Mouse (Mus musculus): ENCODE measurements around the gene Msantd1. TPM values are rescaled to one million over a fixed set of nuclear protein-coding genes. Genes with fewer than 3 reads are reported as not detected.

Msantd1 gene
- polyA plus RNA-seq, 1 experiment from 2014 or later, result 1.1 TPM

GRCm38 (mm10) chr5:34922531-34922930, 14.7 kb downstream of the Msantd1 start:
- no peak overlapping the region for H3K9ac ChIP-seq (ENCODE audit: low read length)
- WGBS, result 61% methylated on average over 6 of the region's 6 CpGs
- ATAC-seq (ENCODE audit: low read depth), result no peak

DNA sequence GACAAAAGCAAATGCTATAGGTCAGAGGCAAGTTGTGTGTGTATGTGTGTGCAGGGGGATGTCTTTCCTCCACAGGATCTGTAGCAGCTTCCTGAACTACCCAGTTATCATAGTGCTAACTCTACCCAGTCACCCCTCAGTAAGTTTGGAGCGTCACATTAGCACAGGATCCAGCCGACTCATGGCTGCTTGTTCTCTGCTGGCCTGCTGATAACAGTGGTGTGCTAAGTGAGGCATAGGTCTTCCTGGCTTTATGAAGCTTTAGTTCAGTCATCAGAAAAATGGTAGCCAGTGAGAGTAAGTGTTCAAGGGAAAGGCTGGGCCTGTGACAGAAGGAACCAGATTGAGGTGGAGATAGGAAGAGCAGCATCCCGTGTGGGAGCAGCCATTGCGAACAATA, 16.1 kb downstream of the Msantd1 start:
- no peak overlapping the region for H3K9ac ChIP-seq (ENCODE audit: low read length)
- no peaks in the 10 kb centered on the region for H3K36me3 ChIP-seq (ENCODE audit: control insufficient read depth, insufficient read depth, low read length)
- no peaks in the 10 kb centered on the region for H3K27me3 ChIP-seq (ENCODE audit: control insufficient read depth, insufficient read depth, low read depth, low read length)
- H3K27ac ChIP-seq (ENCODE audit: low read length), result no peak overlapping the region
- no peaks in the 10 kb centered on the region for H3K4me1 ChIP-seq (replicated peaks; ENCODE audit: control insufficient read depth, insufficient read depth, low read length)
- H3K9me3 ChIP-seq (ENCODE audit: control insufficient read depth, low read length), result no peaks in the 10 kb centered on the region
- no peak for ATAC-seq (ENCODE audit: low read depth)
- WGBS, result 85% methylated on average over 4 of the region's 4 CpGs
- no peak overlapping the region for H3K4me3 ChIP-seq (ENCODE audit: low read length)
- H3K4me2 ChIP-seq (ENCODE audit: low read depth, low read length), result no peak overlapping the region

More at GRCm38 (mm10) chr5:34922531-34922930, 14.7 kb downstream of the Msantd1 start:
- no peaks in the 10 kb centered on the region for H3K27me3 ChIP-seq (ENCODE audit: control insufficient read depth, insufficient read depth, low read depth, low read length)
- no peaks in the 10 kb centered on the region for H3K4me1 ChIP-seq (replicated peaks; ENCODE audit: control insufficient read depth, insufficient read depth, low read length)
- H3K4me3 ChIP-seq (ENCODE audit: low read length), result no peak overlapping the region
- H3K9me3 ChIP-seq (ENCODE audit: control insufficient read depth, low read length), result no peaks in the 10 kb centered on the region
- H3K27ac ChIP-seq (ENCODE audit: low read length), result no peak overlapping the region
- H3K4me2 ChIP-seq (ENCODE audit: low read depth, low read length), result no peak overlapping the region
- no peaks in the 10 kb centered on the region for H3K36me3 ChIP-seq (ENCODE audit: control insufficient read depth, insufficient read depth, low read length)

- ATAC-seq (ENCODE audit: low read depth), result no peak
- no peaks in the 10 kb centered on the region for H3K9me3 ChIP-seq (ENCODE audit: control insufficient read depth, low read length)
- H3K9ac ChIP-seq (ENCODE audit: low read length), result no peak overlapping the region
- WGBS, result 65% methylated on average over 7 of the region's 7 CpGs
- no peak overlapping the region for H3K4me2 ChIP-seq (ENCODE audit: low read depth, low read length)
- no peaks in the 10 kb centered on the region for H3K27me3 ChIP-seq (ENCODE audit: control insufficient read depth, insufficient read depth, low read depth, low read length)
- no peaks in the 10 kb centered on the region for H3K4me1 ChIP-seq (replicated peaks; ENCODE audit: control insufficient read depth, insufficient read depth, low read length)
- no peak overlapping the region for H3K4me3 ChIP-seq (ENCODE audit: low read length)
- no peak overlapping the region for H3K27ac ChIP-seq (ENCODE audit: low read length)
- H3K36me3 ChIP-seq (ENCODE audit: control insufficient read depth, insufficient read depth, low read length), result no peaks in the 10 kb centered on the region
These were observed 16.7 kb downstream of the Msantd1 start for GRCm38 (mm10) chr5:34924519-34924918.

DNA sequence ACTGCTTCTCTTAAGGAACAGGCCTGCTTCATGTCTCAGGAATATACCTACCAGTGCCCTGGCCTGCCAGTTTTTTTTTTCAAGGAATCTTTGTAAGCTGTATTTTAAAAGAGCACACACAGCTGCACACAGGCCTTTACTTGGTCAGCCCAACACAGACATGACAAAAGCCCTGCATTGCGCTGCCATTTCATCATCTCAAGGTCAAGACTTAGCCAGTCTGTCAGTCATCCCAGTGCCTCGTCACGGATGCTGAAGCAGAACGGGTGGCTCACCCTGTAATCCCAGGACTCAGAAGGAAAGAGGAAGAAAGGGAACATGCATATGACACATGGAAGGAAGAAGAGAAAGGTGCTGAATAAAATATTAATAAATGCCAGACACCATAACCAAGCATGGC, 19.8 kb downstream of the Msantd1 start:
- WGBS, result 83% methylated on average over 4 of the region's 4 CpGs
- Histone ChIP-seq H3K27me3 (ENCODE audit: control insufficient read depth, insufficient read depth, low read depth, low read length) (no peaks in the 10 kb centered on the region), H3K4me3 (ENCODE audit: low read length) (no peak overlapping the region), H3K9me3 (ENCODE audit: control insufficient read depth, low read length) (no peaks in the 10 kb centered on the region), H3K27ac (ENCODE audit: low read length) (no peak overlapping the region), H3K4me2 (ENCODE audit: low read depth, low read length) (no peak overlapping the region), H3K9ac (ENCODE audit: low read length) (no peak overlapping the region), H3K36me3 (ENCODE audit: control insufficient read depth, insufficient read depth, low read length) (no peaks in the 10 kb centered on the region), H3K4me1 (replicated peaks; ENCODE audit: control insufficient read depth, insufficient read depth, low read length) (peaks cover 14% of the 10 kb centered on the region)
- ATAC-seq (ENCODE audit: low read depth), result no peak

DNA sequence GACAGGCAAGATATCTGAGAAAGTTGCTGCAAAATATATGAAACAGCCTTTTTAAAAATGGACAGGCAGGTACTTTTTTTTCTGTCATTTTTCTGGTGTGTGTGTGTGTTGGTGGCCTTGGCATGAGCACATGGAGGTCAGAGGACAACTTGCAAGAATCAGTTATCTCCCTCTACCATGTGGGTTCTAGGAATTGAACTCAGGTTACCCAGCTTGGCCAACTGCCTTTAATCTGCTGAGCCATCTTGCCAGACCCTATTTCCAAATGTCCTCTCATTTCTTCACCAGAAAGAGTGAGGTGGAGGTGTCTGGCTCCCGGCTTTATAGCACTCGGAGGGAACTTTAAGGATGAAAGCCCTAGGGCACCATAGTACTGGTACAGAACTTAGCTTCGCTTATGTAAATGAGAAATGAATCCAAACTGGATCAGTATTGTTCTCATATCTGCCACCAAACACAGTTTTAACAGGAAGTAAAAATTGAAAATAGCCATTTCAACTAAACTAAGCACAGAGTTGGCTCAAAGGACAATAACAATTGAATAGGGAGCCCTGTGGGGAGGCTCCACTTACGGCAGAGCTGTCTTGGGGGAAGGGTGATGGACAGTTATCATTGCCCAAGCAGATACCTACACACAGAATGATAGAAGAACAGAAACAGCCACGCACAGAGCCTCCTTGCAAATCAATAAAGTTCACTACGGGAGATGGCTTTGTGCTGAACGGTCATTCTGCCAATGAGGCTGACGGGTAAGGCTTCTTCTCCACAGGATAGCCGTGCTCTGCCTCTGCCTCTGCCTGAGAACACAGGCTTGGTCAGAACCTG, 22.6 kb downstream of the Msantd1 start:
- Histone ChIP-seq H3K4me2 (ENCODE audit: low read depth, low read length) (no peak overlapping the region), H3K4me1 (replicated peaks; ENCODE audit: control insufficient read depth, insufficient read depth, low read length) (peaks cover 14% of the 10 kb centered on the region), H3K36me3 (ENCODE audit: control insufficient read depth, insufficient read depth, low read length) (no peaks in the 10 kb centered on the region), H3K9ac (ENCODE audit: low read length) (no peak overlapping the region), H3K4me3 (ENCODE audit: low read length) (no peak overlapping the region), H3K9me3 (ENCODE audit: control insufficient read depth, low read length) (0 out of 2 replicates have a peak, but pooled peaks cover 2% of the 10 kb centered on the region), H3K27me3 (ENCODE audit: control insufficient read depth, insufficient read depth, low read depth, low read length) (no peaks in the 10 kb centered on the region), H3K27ac (ENCODE audit: low read length) (no peak overlapping the region; the same call in 1 of the 2 replicates)
- WGBS, result 83% methylated on average over 9 of the region's 9 CpGs
- ATAC-seq (ENCODE audit: low read depth), result no peak

DNA sequence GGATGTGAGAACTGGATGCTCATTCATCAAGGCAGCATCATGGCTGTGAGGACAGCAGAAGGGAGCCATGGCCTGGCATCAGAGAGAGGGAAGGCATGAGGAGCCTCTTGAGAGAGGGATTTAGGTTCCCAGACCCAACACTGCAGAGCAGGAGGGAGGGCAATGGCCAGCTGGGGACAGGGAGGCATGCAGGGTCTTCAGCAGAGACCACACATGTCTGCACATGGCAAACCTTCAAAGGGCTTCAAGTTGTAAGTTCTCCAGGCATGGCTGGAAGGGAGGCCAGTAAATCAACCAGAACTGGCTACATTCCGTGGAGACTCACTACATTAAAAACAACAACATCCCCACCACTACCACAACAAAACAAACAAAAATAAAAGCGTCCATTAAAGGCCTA, 23.3 kb downstream of the Msantd1 start:
- no peak for ATAC-seq (ENCODE audit: low read depth)
- Histone ChIP-seq H3K27ac (ENCODE audit: low read length) (peak overlapping the region; percentile 56), H3K27me3 (ENCODE audit: control insufficient read depth, insufficient read depth, low read depth, low read length) (no peaks in the 10 kb centered on the region), H3K9me3 (ENCODE audit: control insufficient read depth, low read length) (0 out of 2 replicates have a peak, but pooled peaks cover 2% of the 10 kb centered on the region), H3K4me2 (ENCODE audit: low read depth, low read length) (no peak overlapping the region), H3K4me1 (replicated peaks; ENCODE audit: control insufficient read depth, insufficient read depth, low read length) (peaks cover 14% of the 10 kb centered on the region), H3K36me3 (ENCODE audit: control insufficient read depth, insufficient read depth, low read length) (no peaks in the 10 kb centered on the region), H3K9ac (ENCODE audit: low read length) (no peak overlapping the region), H3K4me3 (ENCODE audit: low read length) (no peak overlapping the region)
- 54% methylated on average over 2 of the region's 2 CpGs for WGBS

- WGBS, result 24% methylated on average over 11 of the region's 11 CpGs
- Histone ChIP-seq H3K36me3 (ENCODE audit: control insufficient read depth, insufficient read depth, low read length) (no peaks in the 10 kb centered on the region), H3K27ac (ENCODE audit: low read length) (peak overlapping the region; percentile 56), H3K27me3 (ENCODE audit: control insufficient read depth, insufficient read depth, low read depth, low read length) (no peaks in the 10 kb centered on the region), H3K4me3 (ENCODE audit: low read length) (no peak overlapping the region), H3K9ac (ENCODE audit: low read length) (no peak overlapping the region), H3K4me2 (ENCODE audit: low read depth, low read length) (no peak overlapping the region), H3K4me1 (replicated peaks; ENCODE audit: control insufficient read depth, insufficient read depth, low read length) (peaks cover 14% of the 10 kb centered on the region), H3K9me3 (ENCODE audit: control insufficient read depth, low read length) (0 out of 2 replicates have a peak, but pooled peaks cover 2% of the 10 kb centered on the region)
- ATAC-seq (ENCODE audit: low read depth), result peak; percentile 76
These were observed 24.0 kb downstream of the Msantd1 start for GRCm38 (mm10) chr5:34931516-34932457.

DNA sequence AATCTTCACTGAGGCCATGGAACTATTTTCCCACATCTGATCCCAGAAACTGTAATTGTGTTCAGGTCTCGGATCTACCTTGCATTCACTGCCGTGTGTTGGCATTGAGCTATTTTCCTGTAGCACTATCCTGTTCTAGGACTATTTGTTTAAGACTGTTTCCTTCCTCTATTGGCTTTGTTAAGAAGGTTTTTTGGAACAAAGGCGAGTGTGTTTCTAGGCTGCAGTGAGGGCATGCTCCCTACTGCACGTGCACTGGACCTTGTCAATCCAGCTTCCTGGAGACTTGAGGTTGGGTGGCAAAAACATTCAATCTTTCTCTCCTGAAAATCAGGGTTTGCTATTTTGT, 24.6 kb downstream of the Msantd1 start:
- ATAC-seq (ENCODE audit: low read depth), result peak; percentile 78
- Histone ChIP-seq H3K9ac (ENCODE audit: low read length) (no peak overlapping the region), H3K4me1 (replicated peaks; ENCODE audit: control insufficient read depth, insufficient read depth, low read length) (peaks cover 14% of the 10 kb centered on the region), H3K27ac (ENCODE audit: low read length) (peak overlapping the region; percentile 56), H3K36me3 (ENCODE audit: control insufficient read depth, insufficient read depth, low read length) (no peaks in the 10 kb centered on the region), H3K9me3 (ENCODE audit: control insufficient read depth, low read length) (0 out of 2 replicates have a peak, but pooled peaks cover 2% of the 10 kb centered on the region), H3K27me3 (ENCODE audit: control insufficient read depth, insufficient read depth, low read depth, low read length) (no peaks in the 10 kb centered on the region), H3K4me3 (ENCODE audit: low read length) (no peak overlapping the region), H3K4me2 (ENCODE audit: low read depth, low read length) (no peak overlapping the region)
- 36% methylated on average over 4 of the region's 4 CpGs for WGBS

- WGBS, result 90% methylated on average over 1 of the region's 1 CpGs
- Histone ChIP-seq H3K27me3 (ENCODE audit: control insufficient read depth, insufficient read depth, low read depth, low read length) (no peaks in the 10 kb centered on the region), H3K36me3 (ENCODE audit: control insufficient read depth, insufficient read depth, low read length) (no peaks in the 10 kb centered on the region), H3K4me1 (replicated peaks; ENCODE audit: control insufficient read depth, insufficient read depth, low read length) (peaks cover 14% of the 10 kb centered on the region), H3K9me3 (ENCODE audit: control insufficient read depth, low read length) (0 out of 2 replicates have a peak, but pooled peaks cover 2% of the 10 kb centered on the region), H3K4me2 (ENCODE audit: low read depth, low read length) (no peak overlapping the region), H3K4me3 (ENCODE audit: low read length) (no peak overlapping the region), H3K27ac (ENCODE audit: low read length) (no peak overlapping the region), H3K9ac (ENCODE audit: low read length) (no peak overlapping the region)
- no peak for ATAC-seq (ENCODE audit: low read depth)
These were observed 25.6 kb downstream of the Msantd1 start for GRCm38 (mm10) chr5:34933461-34933860.

All from lung, embryonic 16.5 days (tissue).